Mouse (Mus musculus): Measurements from ENCODE around the gene 4931406C07Rik.
"Not testable (repeated sequence)": the region's sequence is repeated elsewhere in the genome, so short reads cannot be mapped to it uniquely, and the experiment has no call there.

4931406C07Rik gene

GRCm38 (mm10) chr9:15306398-15307119 is at the start of gene 4931406C07Rik:
4931406C07Rik (minus strand) TSS chr9:15306448.
- no peak for DNase-seq (ENCODE audit: low spot score)

DNA sequence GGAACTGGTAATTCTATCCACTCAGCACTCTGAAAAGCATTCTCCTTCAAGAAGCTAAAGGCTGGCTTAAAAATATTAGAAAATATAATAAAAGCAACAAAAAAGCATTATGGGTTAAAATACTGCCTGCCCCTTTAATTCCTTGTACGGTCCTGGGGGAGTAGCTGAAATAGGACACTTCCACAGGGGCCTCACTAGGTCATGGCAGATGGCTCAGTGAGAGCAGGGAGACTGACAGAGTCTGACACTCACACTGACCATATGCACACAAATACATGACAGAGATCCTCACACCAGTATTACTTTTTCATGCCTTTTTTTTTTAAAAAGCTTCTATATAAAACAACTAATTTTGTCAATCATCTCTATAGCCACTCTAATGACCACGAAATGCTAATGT is 43.7 kb upstream of the 4931406C07Rik start:
- no peak for DNase-seq (ENCODE audit: low spot score)

GRCm38 (mm10) chr9:15337776-15338175 is 31.5 kb upstream of the 4931406C07Rik start:
- DNase-seq (ENCODE audit: low spot score): no peak

- no peak for DNase-seq (ENCODE audit: low spot score)
Measured at GRCm38 (mm10) chr9:15318170-15318742, 12.0 kb upstream of the 4931406C07Rik start.

GRCm38 (mm10) chr9:15317223-15318169 is 11.2 kb upstream of the 4931406C07Rik start:
- DNase-seq (ENCODE audit: low spot score): no peak

GRCm38 (mm10) chr9:15316296-15316695 is 10.0 kb upstream of the 4931406C07Rik start:
- not testable (repeated sequence) for DNase-seq (ENCODE audit: low spot score)

- DNase-seq (ENCODE audit: low spot score): no peak
Measured at GRCm38 (mm10) chr9:15314619-15315018, 8.4 kb upstream of the 4931406C07Rik start.

DNA sequence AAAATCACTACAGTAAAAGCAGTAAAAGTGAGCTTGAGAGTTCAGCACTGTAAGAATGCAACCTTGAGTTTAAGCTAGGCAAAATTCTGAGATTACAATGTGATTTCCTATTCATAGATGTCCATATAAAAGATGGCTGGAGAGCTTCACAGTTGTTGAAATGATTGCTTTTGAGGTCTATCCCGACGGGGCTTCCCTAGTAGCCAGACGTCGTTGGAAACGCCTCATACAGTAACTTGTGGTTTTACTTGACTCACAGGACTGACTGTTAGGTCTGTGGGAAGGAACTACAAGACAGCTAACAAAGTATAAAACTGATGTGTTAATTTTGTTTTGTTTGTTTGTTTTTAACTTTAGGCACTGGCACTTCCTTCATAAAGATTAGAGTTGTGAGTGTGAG is 7.4 kb upstream of the 4931406C07Rik start:
- no peak for DNase-seq (ENCODE audit: low spot score)

- DNase-seq (ENCODE audit: low spot score): no peak
Measured at GRCm38 (mm10) chr9:15312054-15312735, 5.9 kb upstream of the 4931406C07Rik start.

DNA sequence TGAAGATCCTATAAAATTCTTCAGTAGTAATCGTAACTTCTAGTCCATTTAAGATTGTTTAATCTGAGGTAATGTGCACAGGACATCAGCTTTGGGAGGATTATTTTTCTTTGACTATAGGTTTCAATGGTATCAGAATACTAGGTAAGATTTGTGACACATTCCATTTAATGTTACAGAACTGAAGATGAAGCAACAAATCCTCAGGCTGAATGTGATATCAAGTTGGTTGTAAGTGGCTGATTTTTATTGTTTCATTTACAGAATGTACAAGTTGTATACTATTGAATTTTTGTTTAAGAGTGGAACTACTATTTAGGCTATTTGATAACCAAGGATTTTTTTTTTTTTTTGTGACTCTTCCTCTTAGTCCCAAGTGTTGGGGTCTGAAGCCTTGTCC is 3.9 kb upstream of the 4931406C07Rik start:
- DNase-seq (ENCODE audit: low spot score): no peak

- DNase-seq (ENCODE audit: low spot score): no peak
Measured at GRCm38 (mm10) chr9:15309425-15309824, 3.2 kb upstream of the 4931406C07Rik start.

GRCm38 (mm10) chr9:15308254-15308653 is 2.0 kb upstream of the 4931406C07Rik start:
- no peak for DNase-seq (ENCODE audit: low spot score)

GRCm38 (mm10) chr9:15307257-15307656 is 1.0 kb upstream of the 4931406C07Rik start:
- DNase-seq (ENCODE audit: low spot score): no peak

DNA sequence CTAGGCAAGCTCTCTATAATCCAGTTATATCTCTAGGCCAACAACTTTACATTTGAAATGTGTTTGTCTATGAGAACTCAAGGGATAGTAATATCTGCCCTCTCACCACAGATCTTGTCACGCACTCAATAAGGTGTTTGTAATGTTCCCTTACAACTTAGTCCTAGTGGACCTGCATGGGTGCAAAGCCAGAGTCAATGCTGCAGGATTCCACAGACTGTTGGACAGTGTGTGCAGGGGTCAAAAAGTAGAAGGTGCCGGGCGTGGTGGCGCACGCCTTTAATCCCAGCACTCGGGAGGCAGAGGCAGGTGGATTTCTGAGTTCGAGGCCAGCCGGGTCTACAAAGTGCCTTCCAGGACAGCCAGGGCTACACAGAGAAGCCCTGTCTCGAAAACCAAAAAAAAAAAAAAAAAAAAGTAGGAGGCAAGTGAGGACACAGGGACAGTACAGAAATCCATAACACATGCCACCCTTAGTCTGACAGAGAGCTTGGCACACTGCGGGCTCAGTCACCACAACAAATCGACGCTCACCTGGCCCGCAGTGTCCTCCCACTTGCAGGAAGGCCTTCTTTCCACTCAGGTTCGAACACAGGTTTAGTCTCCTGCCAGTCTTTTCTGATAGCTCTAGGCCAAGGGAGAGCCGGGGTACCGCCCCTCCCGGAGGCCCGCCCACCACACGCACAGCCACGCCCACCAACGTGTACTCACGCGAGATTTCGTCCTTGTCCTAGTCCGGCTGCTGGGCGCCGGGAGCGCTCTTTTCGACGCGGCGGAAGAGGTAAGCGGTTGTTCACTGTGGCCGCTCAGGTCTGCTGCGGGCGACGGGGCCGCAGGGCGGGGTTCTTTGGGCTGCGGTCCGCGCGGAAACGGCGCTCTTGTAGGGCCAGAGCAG is 498 bp downstream of the 4931406C07Rik start, which contains the start of gene Taf1d:
Gene Taf1d, plus strand, starts transcription at position 712 of the 895 bp plus-strand sequence.
- DNase-seq (ENCODE audit: low spot score): peak; percentile 93

GRCm38 (mm10) chr9:15302881-15303280 is 3.4 kb downstream of the 4931406C07Rik start:
- no peak for DNase-seq (ENCODE audit: low spot score)

GRCm38 (mm10) chr9:15302006-15302405 is 4.2 kb downstream of the 4931406C07Rik start:
- not testable (repeated sequence) for DNase-seq (ENCODE audit: low spot score)

DNA sequence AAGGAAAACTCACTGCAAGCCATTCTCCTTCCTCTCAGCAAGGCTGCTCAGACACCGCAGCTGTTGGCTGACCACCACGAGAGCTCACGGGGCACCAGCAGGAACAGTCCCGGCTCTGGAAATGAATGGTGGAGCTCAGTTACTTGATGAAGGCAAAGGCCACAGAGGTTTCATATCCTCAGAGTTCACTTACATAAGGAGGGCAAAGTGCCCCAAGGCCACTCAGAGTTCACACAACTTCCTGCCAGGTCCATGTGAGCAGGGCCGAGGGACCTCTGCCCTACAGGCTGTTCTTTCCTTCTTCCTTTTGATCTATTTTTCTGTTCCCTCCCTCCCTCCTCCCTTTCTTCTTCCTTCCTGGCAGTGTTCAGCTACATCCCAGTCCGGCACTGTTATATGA is 4.8 kb downstream of the 4931406C07Rik start:
- DNase-seq (ENCODE audit: low spot score): no peak

DNA sequence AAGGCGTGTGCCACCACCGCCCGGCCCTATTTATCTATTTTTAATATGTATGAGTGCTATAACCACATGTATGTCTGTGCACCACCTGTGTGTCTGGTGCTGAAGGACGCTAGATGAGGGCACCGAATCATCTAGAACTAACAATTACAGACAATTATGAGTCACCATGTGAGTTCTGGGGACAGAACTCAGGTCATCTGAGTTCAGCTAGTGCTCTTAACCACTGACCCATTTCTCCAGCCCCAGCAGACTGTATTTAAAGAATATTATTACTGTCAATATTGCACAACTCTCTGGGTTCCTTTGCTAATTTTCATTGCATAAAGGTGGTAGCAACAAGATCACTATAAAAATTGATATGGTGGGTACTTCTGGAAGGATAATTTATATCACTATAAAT is 6.2 kb downstream of the 4931406C07Rik start:
- DNase-seq (ENCODE audit: low spot score): no peak

GRCm38 (mm10) chr9:15298451-15298850 is 7.8 kb downstream of the 4931406C07Rik start:
- no peak for DNase-seq (ENCODE audit: low spot score)

DNA sequence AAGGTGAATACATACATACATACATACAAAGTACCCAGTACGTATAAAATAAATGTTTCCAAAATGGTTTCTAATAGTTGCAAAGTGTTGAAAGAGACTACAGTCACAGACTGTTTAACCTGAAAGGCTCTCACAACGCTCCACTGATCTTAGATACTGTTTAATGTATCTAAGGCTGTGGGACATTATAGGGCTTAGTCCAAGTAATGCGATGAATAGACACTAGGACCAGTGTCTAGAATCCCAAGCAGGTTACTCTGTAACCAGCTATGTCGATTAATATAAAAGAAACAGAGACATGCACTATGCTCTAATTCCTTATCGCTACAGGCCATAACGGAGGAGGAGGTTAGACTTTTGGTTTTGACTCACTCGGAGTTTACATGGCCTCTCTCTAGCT is 9.1 kb downstream of the 4931406C07Rik start:
- no peak for DNase-seq (ENCODE audit: low spot score)

DNA sequence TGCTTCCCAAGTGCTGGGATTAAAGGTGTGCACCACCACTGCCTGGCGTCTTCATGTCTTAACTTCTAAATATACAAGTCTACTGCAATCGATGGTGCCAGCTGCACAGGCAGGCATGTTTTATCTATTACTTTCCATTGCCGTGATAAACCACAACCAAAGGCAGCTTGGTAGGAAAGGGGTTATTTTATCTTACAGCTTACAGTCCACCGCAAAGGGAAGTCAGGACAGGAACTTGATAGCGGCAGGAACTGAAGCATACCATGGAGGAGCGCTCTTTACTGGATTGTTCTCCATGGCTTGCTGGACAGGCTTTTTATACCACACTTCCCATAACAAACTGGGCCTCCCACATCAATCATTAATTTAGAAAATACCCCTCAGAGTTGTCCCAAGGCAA is 17.0 kb downstream of the 4931406C07Rik start:
- peak; percentile 46 for DNase-seq (ENCODE audit: low spot score)

Data from c-Kit-positive CD71-positive TER-119-positive erythroid progenitor cells, embryonic 14.5 days (primary cell).